Mouse (Mus musculus) small intestine, adult 2 months (tissue): ENCODE results near the gene Tmem150c.

ENCODE experiments used
- CTCF ChIP-seq: fragments of 200-500 bp; IDR thresholded peaks from 2 replicates; pipeline ENCODE4 v1.5.1; 2012; ENCODE audit warnings: low read depth, mild to moderate bottlenecking, control low read depth, inconsistent platforms, low read length, moderate library complexity, mixed read lengths; ENCODE audit not compliant: insufficient replicate concordance, insufficient read length; ENCODE audit errors: extremely low read depth
- POLR2A ChIP-seq: fragments of 200-500 bp; IDR thresholded peaks from 2 replicates; pipeline ENCODE4 v1.6.1; 2012; ENCODE audit warnings: low read depth, mild to moderate bottlenecking, control low read depth, inconsistent platforms, low read length, moderate library complexity

GRCm38 (mm10) chr5:100071541-100071940 is 88.1 kb downstream of the Tmem150c start:
- no peak for TF ChIP-seq POLR2A
- TF ChIP-seq CTCF: no peak
